Mouse (Mus musculus): Measurements from ENCODE around the gene Abhd16b.

Abhd16b gene

DNA sequence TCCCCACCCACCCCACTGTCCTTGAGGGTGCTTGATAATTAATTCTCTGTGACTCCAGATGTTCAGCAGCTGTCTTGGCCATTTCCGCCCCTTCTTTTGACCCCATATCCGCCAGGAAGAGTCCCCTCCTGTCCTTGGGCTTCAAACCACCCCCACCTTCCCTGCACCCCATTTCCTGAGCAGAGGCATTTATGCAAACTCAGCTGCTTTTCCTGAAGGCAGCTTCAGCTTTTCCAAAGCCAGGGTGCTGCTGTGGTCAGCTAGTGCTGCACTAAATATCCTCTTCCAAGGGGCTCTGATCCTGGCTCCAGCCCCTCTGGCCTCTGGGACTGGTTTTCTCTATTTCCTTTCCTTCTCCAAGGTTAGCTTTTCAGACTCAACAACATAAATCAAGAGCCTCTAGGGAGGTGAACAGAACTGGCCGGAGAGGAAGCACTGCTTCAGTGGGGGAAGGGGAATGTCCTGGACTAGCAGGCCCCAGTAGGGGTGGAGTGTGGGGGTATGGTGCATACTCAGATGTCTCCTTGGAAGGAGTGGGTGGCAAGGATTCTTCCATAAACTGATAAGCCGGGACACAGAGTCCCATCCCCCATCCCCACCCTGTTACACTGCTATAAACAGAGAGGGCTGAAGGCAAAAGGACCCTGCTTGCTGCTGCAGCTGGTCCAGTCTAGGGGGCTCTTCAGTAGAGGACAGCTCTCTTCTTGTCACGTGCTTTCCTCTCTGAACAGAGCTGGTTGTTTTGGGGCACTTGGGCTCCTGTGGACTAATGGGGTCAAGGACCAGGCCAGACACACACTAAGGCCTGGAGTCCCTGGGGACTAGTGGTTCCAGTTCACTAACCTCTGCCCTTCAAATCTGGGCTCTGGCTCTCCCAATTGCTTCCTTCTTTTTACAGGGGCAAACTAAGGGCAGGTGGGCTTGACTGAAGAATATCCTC lies 5.4 kb upstream of the Abhd16b start:
- 47% methylated on average over 5 of the region's 5 CpGs for WGBS

DNA sequence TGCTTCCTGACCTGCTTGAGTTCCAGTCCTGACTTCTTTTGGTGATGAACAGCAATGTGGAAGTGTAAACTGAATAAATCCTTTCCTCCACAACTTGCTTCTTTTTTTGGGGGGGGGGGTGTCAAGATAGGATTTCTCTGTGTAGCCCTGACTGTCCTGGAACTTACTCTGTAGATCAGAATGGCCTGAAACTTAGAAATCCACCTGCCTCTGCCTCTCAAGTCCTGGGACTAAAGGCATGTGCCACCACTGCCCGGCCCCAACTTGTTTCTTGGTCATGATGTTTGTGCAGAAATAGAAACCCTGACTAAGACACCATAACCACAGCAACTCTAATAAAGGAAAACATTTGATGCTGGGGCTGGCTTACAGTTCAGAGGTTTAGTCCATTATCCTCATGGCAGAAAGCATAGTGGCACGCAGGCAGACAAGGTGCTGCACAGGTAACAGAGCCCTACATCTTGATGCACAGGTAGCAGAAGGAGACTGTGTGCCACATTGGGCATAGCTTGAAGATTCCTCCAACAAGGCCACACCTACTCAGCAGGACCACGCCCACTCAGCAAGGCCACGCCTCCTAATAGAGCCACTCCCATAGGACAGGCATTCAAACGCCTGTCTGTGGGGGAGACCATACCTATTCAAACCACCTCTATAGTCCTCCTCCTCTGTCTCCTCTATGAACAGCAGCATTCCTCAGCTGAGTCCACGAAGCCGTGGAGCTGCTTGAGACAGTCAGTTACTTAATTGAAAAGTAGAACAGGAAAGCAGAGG lies 1.4 kb upstream of the Abhd16b start:
- 38% methylated on average over 7 of the region's 7 CpGs for WGBS

DNA sequence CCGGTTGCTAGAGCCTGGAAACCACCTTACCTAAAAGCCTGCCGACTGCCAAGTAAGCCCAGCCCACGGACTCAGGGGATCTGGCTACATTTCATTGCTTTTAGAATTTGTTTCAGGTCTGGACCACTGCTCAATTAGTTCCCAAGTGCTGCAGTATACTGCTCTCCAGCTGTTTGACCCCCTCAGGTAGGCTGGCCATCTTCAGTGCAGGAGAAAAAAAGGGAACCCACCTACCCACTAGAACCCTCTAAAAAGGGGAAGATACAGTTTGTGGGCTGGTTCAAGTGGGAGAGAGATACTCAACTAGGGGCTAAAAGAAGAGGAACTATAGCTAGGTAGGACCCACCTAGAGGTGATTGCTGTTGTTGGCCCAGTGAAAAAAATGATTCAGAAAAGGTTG lies 800 bp upstream of the Abhd16b start:
- WGBS = 50% methylated on average over 3 of the region's 3 CpGs

DNA sequence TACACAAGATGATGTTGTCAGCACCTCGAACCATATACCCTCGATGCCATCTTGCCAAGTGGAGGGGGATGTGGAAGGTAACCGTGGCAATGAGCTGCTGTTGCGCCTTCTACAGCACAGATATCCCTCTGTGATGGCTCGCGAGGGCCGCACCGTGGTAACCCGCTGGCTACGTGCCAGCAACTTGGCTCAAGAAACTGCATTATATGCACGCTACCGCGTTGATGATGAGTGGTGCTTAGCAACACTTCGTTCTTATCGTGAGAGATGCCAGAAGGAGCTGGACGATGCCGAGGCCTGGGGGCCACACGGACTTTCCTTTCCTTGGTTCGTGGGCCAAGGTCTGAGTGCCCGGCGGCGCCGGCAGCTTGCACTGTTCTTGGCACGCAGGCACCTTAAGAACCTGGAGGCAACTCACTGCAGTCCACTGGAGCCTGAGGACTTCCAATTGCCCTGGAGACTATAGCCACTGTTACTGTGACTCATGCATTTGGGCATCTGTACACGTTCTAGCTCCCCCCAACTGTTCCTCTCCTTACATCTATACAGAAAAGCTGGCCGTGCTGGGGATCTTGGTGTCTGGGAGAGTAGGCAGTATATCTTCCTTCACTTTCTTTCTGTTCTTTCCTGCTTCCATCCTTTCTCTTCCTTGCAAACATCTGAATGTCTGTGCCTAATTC lies 1.4 kb downstream of the Abhd16b start:
- 51% methylated on average over 26 of the region's 26 CpGs for WGBS

DNA sequence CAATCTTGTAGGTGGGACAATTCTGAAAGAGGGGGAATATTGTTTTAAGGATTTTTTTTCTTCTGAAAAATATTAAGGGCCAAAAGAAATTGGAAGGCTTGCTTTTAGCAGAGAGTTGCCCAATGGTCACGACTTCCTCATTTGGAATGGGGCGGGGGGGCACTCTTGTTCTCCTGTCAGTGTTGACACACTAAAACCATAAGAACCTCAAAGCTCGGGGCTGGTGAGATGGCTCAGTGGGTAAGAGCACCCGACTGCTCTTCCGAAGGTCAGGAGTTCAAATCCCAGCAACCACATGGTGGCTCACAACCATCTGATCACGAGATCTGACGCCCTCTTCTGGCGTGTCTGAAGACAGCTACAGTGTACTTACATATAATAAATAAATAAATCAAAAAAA lies 2.8 kb downstream of the Abhd16b start:
- 51% methylated on average over 8 of the region's 8 CpGs for WGBS

DNA sequence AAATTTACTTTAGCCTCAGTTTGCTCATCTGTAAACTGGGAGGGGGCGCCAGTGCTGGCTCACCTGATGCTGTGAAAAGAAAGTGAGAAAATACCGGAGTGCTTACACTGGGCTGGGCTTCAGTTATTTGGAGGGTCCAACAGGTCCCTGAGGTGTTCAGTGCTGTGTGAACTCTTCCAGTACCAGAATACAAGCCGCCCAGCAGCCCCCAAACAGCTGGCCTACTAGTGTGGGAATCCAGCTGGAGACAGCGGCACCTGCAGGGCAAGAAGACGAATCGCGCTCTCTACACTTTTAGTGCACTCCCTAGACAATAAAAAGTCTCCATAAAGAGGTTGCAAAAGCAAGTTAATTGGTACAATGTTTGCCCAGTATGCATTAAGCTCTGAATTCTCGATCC lies 3.3 kb downstream of the Abhd16b start:
- 9% methylated on average over 8 of the region's 8 CpGs for WGBS

DNA sequence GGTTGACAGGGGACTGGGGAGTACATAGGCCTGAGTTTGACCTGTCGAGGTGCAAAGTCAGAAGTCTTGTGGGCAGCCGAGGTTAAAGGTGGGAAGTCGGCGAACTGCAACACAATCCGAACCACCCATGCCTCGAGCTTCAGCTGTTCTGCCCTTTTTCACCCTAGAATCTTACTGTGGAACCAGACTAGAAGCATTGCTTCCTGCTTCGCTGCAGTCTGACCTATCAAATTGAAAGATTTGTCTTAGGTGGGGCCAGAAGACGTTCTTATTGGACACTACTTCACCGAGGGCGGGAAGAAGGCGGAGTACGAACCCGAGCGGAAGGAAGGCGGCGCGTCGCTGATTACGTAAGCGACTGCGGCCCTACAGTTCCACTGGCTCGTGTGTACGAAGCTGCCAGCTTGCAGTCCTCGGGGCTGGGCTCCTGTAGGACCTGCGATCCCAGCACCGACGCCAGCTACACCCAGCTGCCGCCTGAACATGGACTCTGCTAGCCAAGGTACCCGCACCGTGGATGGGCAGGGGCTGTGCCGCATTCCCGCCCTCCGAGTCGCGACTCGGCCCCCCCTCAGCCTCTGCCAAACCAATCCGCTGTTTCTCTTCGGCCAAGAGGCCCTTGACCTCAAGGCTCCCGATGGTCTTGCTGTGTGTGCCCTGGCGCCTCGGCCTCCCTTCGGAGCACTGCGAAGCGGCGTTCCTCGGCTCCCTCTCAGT lies 4.0 kb downstream of the Abhd16b start, which contains the start of gene Tpd52l2:
Gene Tpd52l2, plus strand, starts transcription at position 312 of the 717 bp plus-strand sequence.
- under 1% methylated on average over 46 of the region's 46 CpGs for WGBS

DNA sequence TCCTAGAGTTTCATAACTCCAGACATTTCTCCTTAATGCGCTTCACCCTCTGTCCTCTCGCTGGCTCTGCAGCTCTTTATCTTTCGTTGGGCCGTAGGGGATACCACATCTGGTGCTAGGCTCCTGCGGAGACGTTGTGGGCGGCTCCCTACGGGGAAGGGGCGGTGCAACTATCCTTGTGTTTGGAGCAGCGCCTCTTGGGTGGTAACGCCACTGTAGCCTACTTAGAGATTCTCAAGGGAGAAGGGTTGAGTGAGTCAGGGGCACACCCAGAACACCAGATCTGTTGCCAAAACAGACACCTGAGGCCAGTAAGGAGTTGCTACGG lies 4.5 kb downstream of the Abhd16b start:
- WGBS = under 1% methylated on average over 12 of the region's 12 CpGs

DNA sequence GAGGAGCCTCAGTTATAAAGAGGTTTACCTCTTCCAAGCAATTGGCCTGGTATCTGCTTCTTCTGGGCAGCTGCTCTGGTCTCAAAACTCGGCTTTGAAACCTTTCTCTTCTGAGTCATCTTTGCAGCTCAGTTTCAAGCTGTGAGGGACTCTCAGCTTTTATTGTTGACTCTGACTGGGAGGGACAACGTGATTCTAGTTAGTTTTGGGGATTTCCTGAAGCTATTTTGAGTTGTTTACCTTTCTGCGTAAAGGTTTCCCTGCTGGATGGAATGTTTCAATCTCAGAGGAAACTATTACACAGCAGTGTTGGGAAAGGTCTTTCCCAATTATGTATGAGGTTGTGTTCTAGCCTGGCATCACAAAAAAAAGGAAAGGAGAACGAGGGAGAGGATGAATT lies 5.6 kb downstream of the Abhd16b start:
- WGBS = 50% methylated on average over 4 of the region's 4 CpGs

DNA sequence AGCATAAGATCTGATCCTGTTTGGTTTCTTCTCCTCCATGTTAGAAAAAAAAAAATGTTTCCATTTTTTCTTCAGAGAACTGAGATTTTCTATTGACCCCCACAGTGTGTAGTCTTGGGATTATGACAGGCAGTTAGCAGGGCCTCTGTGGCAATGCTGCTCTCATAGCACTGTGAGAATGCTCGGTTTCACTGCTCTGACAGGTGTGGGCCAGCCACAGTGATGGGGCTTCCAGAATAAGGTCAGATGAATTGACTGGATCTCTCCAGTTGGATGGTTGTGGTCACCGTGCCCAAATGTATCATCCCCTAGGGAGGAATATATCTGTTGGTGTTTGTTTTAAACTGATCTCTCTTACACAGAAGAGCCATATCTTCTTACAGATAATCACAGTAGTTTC lies 16.2 kb downstream of the Abhd16b start:
- 94% methylated on average over 2 of the region's 2 CpGs for WGBS

DNA sequence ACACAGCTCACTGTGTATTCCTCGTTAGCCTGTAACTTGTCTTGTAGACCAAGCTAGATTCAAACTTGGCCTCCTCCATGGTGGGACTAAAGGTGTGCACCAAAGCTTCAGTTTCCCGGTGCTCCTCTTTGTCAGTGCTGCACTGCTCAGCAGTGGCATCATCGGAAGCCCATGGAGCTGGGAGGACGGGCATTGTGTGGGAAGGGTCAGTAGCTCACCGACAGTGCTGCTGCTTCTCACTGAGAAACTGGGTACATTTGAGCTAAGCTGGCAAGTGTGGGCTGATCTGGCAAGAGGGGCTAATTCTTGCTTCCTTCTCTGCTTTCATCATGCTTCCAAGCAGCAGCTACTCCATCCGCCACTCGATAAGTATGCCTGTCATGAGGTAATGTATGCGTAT lies 18.2 kb downstream of the Abhd16b start:
- 84% methylated on average over 8 of the region's 8 CpGs for WGBS

DNA sequence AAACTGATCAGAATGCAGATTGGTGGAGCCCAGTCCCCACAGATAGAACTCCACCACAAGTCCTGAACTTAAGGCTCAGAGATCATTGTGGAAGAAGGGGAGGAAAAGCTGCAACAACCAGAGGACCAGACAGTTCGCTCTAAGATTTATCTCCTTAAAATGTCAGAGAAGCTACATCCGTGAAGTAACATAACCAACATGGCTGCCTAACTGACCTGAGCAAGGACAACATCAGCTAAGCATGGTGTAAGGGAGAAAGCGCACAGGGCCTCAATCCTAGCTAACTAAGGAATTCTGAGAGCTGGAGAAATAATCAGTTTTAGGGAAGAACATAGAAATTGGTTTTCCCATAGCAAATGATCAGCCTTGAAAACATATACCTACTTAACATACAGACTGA lies 26.2 kb downstream of the Abhd16b start:
- WGBS = 80% methylated on average over 3 of the region's 3 CpGs

DNA sequence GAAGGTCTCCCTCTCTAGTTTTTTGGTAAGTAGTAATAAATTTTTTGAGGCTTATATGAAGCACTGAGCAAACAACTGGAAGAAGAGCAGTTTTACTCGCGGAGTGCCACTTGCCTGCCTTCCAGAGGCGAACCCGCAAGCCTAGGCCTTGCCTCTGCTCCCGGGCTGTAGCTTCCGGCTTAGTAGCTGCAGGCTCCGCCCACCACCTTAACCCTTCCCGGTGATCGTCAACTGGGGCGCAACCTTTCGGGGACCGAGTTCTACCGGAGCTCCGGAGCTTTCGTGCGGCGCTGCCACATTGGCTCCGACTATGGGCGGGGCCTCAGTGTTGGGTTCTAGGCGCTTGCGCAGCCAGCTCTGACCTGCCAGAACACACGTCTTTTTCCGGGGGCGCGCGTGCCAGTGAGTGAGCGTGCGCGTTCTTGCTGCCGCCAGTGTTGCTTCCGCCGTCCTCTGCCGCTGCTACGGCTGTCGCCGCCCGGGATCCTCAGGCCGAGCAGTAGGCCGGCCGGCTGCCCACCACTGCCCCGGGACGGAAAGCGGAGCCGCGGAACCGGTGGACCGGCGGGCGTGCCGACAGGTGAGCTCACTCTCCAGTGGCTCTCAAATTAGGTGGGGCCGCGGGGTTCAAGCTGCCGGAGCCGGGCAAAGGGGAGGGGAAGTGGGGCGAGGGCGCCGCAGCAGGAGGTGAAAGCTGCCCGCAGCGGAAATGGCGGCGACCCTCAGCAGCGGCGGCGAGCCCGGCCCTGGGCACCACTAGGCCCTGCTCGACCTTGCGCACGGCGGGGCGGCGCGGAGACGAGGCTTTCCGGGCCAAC lies 27.3 kb downstream of the Abhd16b start, which contains the start of gene Dnajc5:
Gene Dnajc5, plus strand, starts transcription at position 368 of the 818 bp plus-strand sequence.
- under 1% methylated on average over 74 of the region's 74 CpGs for WGBS

DNA sequence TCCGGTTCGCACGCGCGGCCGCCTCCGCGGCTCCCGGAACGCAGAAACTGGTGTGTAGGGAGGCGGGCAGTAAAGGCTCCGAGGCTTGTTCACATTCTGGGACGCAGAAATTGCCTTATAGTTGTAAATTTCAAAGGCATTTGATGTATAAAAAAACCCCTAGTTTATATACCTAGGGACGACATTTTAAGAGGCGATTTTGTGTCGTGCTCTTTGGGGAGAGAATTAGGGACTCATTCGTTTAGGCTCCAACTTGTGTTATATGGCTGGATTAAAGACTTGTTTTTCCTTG lies 27.9 kb downstream of the Abhd16b start:
- under 1% methylated on average over 17 of the region's 17 CpGs for WGBS

DNA sequence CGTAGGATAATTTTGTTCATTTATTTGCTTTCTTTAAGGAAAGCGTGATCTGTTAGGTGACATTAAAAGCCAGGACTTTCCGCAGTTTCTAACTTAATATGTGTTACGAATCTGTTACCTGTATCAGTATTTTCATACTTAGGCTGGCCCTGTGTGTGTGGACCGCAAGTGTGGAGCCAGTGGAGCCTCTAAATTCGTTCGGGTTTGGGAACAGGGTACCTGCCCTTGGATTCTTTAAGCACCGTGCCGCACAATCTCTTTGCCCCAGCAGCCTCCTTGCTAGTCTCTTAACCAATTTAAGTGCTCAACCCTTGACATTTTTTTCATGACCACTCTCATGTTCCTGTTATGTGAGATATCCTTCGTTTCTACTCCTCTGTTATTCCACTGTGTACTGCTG lies 28.5 kb downstream of the Abhd16b start:
- WGBS = 31% methylated on average over 10 of the region's 10 CpGs

DNA sequence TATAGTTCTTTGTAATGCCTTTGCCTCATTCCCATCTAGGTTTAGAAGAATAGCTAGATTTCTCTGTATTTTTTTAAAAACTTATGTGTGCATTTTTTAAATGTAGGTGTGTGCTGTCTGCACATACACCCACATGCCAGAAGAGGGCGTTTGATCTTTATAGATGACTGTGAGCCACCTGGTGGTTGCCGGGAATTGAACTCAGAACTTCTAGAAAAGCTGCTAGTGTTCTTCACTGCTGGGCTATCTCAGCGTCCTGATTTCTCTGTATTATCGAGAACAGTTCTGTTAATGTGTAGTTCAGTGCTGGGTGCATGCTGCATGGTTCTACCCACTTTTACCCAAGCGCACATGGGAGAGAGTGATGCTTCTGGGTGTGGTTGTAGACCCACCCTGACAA lies 29.8 kb downstream of the Abhd16b start:
- 59% methylated on average over 5 of the region's 5 CpGs for WGBS

DNA sequence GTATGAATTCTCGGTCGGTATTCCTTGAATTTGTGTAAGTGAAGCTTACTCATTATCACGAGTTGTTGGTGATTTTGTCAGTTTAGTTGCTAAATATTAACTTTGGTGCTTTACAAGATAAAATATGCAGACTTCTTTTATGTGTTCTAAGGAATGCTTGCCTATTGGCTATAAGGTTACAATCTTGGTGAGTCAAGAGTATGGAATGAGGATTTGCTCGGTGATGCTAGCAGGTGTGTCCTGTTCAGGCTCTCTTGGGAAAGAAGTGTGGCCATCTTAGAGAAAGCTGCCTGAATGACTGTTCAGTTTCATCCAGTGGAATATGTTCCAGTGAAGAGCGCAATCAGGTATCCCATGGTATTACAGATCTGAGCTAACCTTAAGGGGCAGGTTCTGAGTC lies 32.5 kb downstream of the Abhd16b start:
- WGBS = 55% methylated on average over 5 of the region's 5 CpGs

DNA sequence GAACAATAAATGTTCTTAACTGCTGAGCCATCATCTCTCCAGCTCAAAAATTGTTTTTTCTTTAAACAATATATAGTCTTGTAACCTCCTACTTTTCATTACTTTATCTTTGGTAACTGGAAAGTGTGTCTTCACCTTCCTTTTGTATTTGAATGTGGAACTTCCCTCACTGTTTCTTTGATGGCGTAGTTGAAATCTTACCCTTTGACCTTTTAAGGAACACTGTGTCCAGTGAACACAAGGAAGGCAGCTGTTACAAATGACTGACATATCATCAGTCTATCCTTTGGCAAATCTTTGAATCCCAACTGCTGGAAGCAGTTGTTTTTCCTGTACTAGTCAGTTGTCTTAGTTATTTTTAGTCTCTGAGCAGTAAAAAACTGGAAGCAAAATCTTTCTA lies 36.1 kb downstream of the Abhd16b start:
- WGBS = 92% methylated on average over 1 of the region's 1 CpGs

DNA sequence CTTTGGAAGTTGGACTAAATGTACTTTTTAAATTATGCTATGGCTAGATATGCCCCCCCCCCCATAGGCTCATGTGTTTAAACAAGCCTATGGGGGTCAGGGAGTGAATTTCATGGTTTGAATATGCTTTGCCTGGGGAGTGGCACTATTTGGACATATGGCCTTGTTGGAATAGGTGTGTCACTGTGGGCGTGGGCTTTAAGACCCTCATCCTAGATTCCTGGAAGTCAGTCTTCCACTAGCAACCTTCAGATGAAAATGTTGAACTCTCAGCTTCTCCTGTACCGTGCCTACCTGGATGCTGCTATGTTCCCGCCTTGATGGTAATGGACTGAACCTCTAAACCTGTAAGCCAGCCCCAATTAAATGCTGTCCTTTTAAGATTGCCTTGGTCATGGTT lies 39.6 kb downstream of the Abhd16b start:
- 96% methylated on average over 3 of the region's 3 CpGs for WGBS

DNA sequence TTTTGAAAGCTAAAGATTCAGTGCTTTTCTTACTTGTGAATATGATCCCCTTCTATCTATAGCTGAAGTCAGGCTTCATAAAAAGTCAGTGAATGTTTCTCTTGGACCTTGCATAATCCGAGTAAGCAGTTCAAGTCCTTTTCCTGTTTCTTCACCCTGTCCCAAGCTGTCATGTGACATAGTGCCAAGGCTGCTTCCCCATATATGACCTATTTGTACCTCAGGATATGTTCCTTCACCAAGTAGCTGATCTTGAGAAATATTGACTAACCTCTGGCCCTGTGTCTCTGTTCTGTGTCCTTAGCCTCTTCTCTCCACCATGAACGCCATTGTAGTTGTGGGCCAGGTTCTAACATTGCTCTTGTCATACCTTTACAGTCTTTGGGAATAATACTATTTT lies 43.4 kb downstream of the Abhd16b start:
- WGBS = 81% methylated on average over 2 of the region's 2 CpGs

DNA sequence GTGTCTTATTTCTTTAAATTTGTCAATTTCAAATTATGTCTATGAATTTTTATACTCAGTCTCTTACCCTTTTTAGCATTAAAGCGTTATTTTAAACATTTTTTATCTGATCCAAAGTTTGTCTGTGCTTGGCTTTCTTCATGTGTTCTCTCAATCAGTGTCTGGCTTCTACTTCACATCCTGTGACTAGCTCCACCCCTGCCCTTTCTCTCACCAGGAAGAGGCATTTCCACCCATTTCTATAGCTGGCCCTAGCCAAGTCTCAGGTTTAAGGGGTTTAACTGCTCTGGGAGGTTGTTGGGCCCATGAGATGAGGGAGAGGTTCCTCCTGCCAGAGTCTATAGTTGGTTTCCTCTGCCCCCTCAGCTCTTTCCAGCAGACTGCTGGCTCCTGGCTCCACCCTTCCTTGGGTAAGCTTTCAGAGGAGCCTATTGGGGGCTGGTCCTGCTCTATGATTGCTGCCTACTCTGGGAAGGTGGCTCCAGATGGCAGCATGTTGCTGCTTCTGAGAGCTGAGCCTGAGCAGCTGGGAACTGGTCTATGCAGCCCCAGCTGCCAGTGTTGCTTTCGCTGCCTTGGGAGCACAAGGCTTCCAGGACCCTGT lies 44.5 kb downstream of the Abhd16b start:
- WGBS = 33% methylated on average over 2 of the region's 2 CpGs
